Mouse (Mus musculus) adrenal gland, adult 18-20 months (tissue): ENCODE measurements around the gene Cd93. TPM values are rescaled to one million over a fixed set of nuclear protein-coding genes. Genes with fewer than 3 reads are reported as not detected.

Source experiments
- DNase-seq, 2 experiments: peaks; one replicate each; pipeline ENCODE4 v3.0.0; 2021 to 2022; ENCODE audit warnings: low spot score in 2 of 2
- total RNA-seq, 2 experiments: library from RNA; stranded (reverse); gene quantifications; 1 replicate in 1 of 2; 2 replicates in 1 of 2; pipeline ENCODE4 v1.2.3; 2021

The Cd93 gene
- total RNA-seq, 2 experiments from 2014 or later: 17.0 to 30.3 TPM

GRCm38 (mm10) chr2:148406160-148406970 lies 37.0 kb downstream of the Cd93 start:
- DNase-seq: peak; percentile 7 to 35

GRCm38 (mm10) chr2:148404906-148405305 lies 38.5 kb downstream of the Cd93 start:
- no peak for DNase-seq

GRCm38 (mm10) chr2:148402227-148402626 lies 41.1 kb downstream of the Cd93 start:
- no peak for DNase-seq

- no peak for DNase-seq
Observed at GRCm38 (mm10) chr2:148398901-148399685, 44.3 kb downstream of the Cd93 start.

GRCm38 (mm10) chr2:148397784-148398100 lies 45.6 kb downstream of the Cd93 start:
- DNase-seq: peak in 1 of 2 experiments; percentile 31

- no peak for DNase-seq
Observed at GRCm38 (mm10) chr2:148397015-148397783, 46.2 kb downstream of the Cd93 start.

- no peak for DNase-seq
Observed at GRCm38 (mm10) chr2:148396209-148396608, 47.2 kb downstream of the Cd93 start.

- DNase-seq: peak; percentile 36 to 40
Observed at GRCm38 (mm10) chr2:148395131-148396051, 48.0 kb downstream of the Cd93 start, which contains the start of gene Sstr4. Sstr4 (plus strand) TSS chr2:148395344.

GRCm38 (mm10) chr2:148393846-148394245 lies 49.5 kb downstream of the Cd93 start:
- DNase-seq: no peak

- no peak for DNase-seq
Observed at GRCm38 (mm10) chr2:148393149-148393548, 50.2 kb downstream of the Cd93 start.

- no peak for DNase-seq
Observed at GRCm38 (mm10) chr2:148387652-148388581, 55.4 kb downstream of the Cd93 start.

GRCm38 (mm10) chr2:148386927-148387326 lies 56.4 kb downstream of the Cd93 start:
- DNase-seq: no peak

Other genes with a start within 250 kb of the Cd93 start
- under 1 TPM in 1 of 2 experiments, not detected in 1; 0.35 TPM for gene Sstr4, start 48.2 kb downstream of the Cd93 start, total RNA-seq
- 10 to 100 TPM; 31.2 to 46.2 TPM for gene Thbd, start 35.4 kb downstream of the Cd93 start, total RNA-seq
- 10 to 100 TPM; 17.9 TPM for gene Nxt1, start 229.0 kb upstream of the Cd93 start, total RNA-seq
- 10 to 100 TPM; 29.7 to 30.4 TPM for gene Gzf1, start 237.5 kb upstream of the Cd93 start, total RNA-seq